Mouse (Mus musculus): Measurements from ENCODE around the gene Cetn3. TPM values are rescaled to one million over a fixed set of nuclear protein-coding genes. Genes with fewer than 3 reads are reported as not detected.

The Cetn3 gene
- polyA plus RNA-seq, 2 experiments = 64.1 to 142 TPM

DNA sequence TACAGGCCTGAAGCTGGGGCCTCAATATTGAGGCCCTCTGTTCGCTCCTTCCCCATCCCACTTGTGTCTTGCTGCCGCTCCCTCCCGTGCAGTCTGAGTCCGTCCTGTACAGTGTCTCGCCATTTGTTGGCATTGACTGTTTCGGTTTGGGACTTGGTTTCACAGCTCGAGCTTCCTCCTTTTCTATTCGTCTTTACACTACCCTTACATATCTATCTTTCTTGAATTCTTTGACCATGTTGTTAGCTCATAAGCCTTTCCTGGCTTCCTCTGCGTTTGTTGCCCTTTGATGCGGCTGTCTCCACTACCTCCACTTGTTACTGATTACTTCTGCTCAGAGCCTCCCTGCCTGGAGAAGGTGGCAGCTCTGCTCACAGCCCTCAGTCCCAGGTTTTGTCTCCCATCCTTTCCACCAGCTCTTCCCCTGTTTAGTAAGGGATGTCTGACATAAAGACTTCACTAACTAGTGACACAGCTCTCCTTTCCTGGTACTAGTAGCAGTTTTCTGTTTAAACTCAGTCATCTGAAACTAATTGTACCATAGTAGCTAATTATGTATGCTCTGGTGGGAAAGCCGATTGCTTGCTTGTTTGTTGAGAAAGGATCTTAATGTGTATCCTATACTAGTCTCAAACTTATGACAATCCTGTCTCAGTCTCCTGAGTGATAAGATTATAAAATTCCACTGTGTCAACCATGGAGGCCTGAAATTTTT lies 3.0 kb downstream of the Cetn3 start:
- Histone ChIP-seq H3K27me3 (ENCODE audit: control insufficient read depth, insufficient read depth, low read length) (no peaks in the 10 kb centered on the region), H3K27ac (no peak overlapping the region), H3K4me1 (replicated peaks; ENCODE audit: control insufficient read depth in 2 of 2, insufficient read depth in 2 of 2, low read length in 1 of 2) (peaks cover 6 to 12% of the 10 kb centered on the region in 2 experiments), H3K36me3 (replicated peaks; ENCODE audit: control insufficient read depth, insufficient read depth, low read depth) (peaks cover 15% of the 10 kb centered on the region), H3K4me2 (ENCODE audit: low read depth) (no peak overlapping the region), H3K4me3 (ENCODE audit: insufficient read depth in 1 of 2, low read depth in 2 of 2, low read length in 2 of 2) (no peak overlapping the region), H3K9me3 (ENCODE audit: control insufficient read depth, low read length) (no peaks in the 10 kb centered on the region), H3K9ac (replicated peaks) (no peak overlapping the region)
- no peak for TF ChIP-seq EP300 (IDR thresholded peaks at IDR 0.05; ENCODE audit: low read depth)
- DNase-seq (ENCODE audit: low read depth in 3 of 3, low spot score in 3 of 3) (no peak), ATAC-seq (ENCODE audit: insufficient read depth) (no peak)
- WGBS (ENCODE audit: insufficient replicate concordance) = 77% methylated on average over 11 of the region's 11 CpGs

DNA sequence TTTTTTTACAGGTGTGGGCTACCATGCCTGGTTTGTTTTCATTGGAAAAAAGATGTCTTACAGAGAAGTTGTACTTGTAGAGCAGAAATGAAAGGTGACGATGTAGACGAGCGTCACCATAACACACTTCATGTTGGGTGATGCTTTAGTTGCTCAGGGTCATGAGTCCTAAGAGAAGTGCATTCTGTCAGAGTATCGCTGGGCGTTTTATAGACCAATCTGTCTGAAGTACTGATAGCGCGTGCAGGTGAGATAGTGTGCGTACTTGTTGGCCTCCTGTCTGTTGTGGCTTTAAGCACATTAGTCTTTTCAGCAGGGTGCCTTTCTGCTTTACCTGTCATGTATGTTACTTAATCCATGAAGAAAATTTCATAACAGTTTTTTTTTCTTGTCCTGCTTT lies 7.3 kb downstream of the Cetn3 start:
- H3K27me3 ChIP-seq (ENCODE audit: control insufficient read depth, insufficient read depth, low read length) = no peaks in the 10 kb centered on the region
- H3K4me2 ChIP-seq (ENCODE audit: low read depth) = no peak overlapping the region
- 88% methylated on average over 8 of the region's 8 CpGs for WGBS (ENCODE audit: insufficient replicate concordance)
- H3K9ac ChIP-seq (replicated peaks) = no peak overlapping the region
- H3K27ac ChIP-seq = no peak overlapping the region
- no peaks in the 10 kb centered on the region for H3K9me3 ChIP-seq (ENCODE audit: control insufficient read depth, low read length)
- no peak for ATAC-seq (ENCODE audit: insufficient read depth)
- H3K4me3 ChIP-seq (ENCODE audit: insufficient read depth in 1 of 2, low read depth in 2 of 2, low read length in 2 of 2) = no peak overlapping the region
- H3K4me1 ChIP-seq (replicated peaks; ENCODE audit: control insufficient read depth in 2 of 2, insufficient read depth in 2 of 2, low read length in 1 of 2) = no peaks in the 10 kb centered on the region
- no peak for DNase-seq (ENCODE audit: low read depth in 3 of 3, low spot score in 3 of 3)
- TF ChIP-seq CTCF (IDR thresholded peaks at IDR 0.05; ENCODE audit: low read depth) = no peak
- TF ChIP-seq EP300 (IDR thresholded peaks at IDR 0.05; ENCODE audit: low read depth) = no peak
- H3K36me3 ChIP-seq (replicated peaks; ENCODE audit: control insufficient read depth, insufficient read depth, low read depth) = peaks cover 17% of the 10 kb centered on the region

GRCm38 (mm10) chr13:81791861-81792260 lies 9.0 kb downstream of the Cetn3 start:
- WGBS (ENCODE audit: insufficient replicate concordance) = 76% methylated on average over 8 of the region's 8 CpGs
- Histone ChIP-seq H3K9ac (replicated peaks) (no peak overlapping the region), H3K27me3 (ENCODE audit: control insufficient read depth, insufficient read depth, low read length) (no peaks in the 10 kb centered on the region), H3K4me3 (ENCODE audit: insufficient read depth in 1 of 2, low read depth in 2 of 2, low read length in 2 of 2) (no peak overlapping the region), H3K9me3 (ENCODE audit: control insufficient read depth, low read length) (no peaks in the 10 kb centered on the region), H3K36me3 (replicated peaks; ENCODE audit: control insufficient read depth, insufficient read depth, low read depth) (peaks cover 17% of the 10 kb centered on the region; the same call in 1 of the 2 replicates), H3K4me1 (replicated peaks; ENCODE audit: control insufficient read depth in 2 of 2, insufficient read depth in 2 of 2, low read length in 1 of 2) (no peaks in the 10 kb centered on the region), H3K4me2 (ENCODE audit: low read depth) (no peak overlapping the region), H3K27ac (no peak overlapping the region)
- no peak for TF ChIP-seq EP300 (IDR thresholded peaks at IDR 0.05; ENCODE audit: low read depth)
- no peak for ATAC-seq (ENCODE audit: insufficient read depth)
- no peak for DNase-seq (ENCODE audit: low read depth in 3 of 3, low spot score in 3 of 3)

DNA sequence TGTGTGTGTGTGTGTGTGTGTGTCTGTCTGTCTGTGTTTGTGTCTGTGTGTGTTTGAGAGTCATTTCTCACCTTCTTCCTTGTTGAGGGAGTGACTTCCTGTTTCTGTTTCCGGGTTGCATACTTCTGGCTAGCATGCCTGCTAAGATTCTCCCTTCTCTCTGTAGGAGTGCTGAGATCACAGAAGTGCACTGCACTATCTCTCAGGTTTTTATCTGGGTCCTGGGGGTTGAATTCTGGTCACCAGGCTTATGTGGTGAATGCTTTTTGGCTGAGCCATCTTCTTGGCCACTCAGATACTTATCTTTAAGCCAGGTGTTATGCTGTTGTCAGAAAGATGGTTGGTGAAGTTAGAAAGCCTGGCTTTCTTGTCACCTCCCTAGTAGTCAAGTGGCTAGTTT lies 11.0 kb downstream of the Cetn3 start:
- DNase-seq (ENCODE audit: low read depth in 3 of 3, low spot score in 3 of 3) = no peak
- H3K36me3 ChIP-seq (replicated peaks; ENCODE audit: control insufficient read depth, insufficient read depth, low read depth) = peaks cover 6% of the 10 kb centered on the region; the same call in 1 of the 2 replicates
- no peaks in the 10 kb centered on the region for H3K9me3 ChIP-seq (ENCODE audit: control insufficient read depth, low read length)
- H3K4me3 ChIP-seq (ENCODE audit: insufficient read depth in 1 of 2, low read depth in 2 of 2, low read length in 2 of 2) = no peak overlapping the region
- 22% methylated on average over 1 of the region's 1 CpGs for WGBS (ENCODE audit: insufficient replicate concordance)
- ATAC-seq (ENCODE audit: insufficient read depth) = no peak
- H3K4me1 ChIP-seq (replicated peaks; ENCODE audit: control insufficient read depth in 2 of 2, insufficient read depth in 2 of 2, low read length in 1 of 2) = no peaks in the 10 kb centered on the region
- H3K27ac ChIP-seq = no peak overlapping the region
- no peak overlapping the region for H3K4me2 ChIP-seq (ENCODE audit: low read depth)
- TF ChIP-seq EP300 (IDR thresholded peaks at IDR 0.05; ENCODE audit: low read depth) (no peak), CTCF (IDR thresholded peaks at IDR 0.05; ENCODE audit: low read depth) (no peak)
- no peaks in the 10 kb centered on the region for H3K27me3 ChIP-seq (ENCODE audit: control insufficient read depth, insufficient read depth, low read length)
- H3K9ac ChIP-seq (replicated peaks) = no peak overlapping the region

DNA sequence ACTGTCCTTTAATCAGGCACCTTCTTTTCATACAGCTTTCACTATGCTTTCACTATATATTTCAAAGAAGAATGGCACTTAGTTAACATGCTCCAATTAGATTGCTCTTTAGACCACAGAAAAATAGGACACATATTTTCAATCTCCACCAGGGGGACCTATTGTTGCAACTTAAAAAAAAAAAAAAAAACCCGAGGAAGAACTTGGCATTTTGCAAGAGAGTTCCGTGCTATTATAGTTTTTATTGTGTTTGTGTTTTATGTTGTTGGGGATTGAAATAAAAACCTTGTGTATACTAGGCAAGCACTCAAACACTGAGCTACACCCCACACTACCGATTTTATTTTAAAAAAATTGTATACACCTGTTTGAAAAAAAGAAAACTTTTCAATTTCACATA lies 18.2 kb downstream of the Cetn3 start:
- Histone ChIP-seq H3K4me1 (replicated peaks; ENCODE audit: control insufficient read depth in 2 of 2, insufficient read depth in 2 of 2, low read length in 1 of 2) (no peaks in the 10 kb centered on the region), H3K27me3 (ENCODE audit: control insufficient read depth, insufficient read depth, low read length) (no peaks in the 10 kb centered on the region), H3K4me2 (ENCODE audit: low read depth) (no peak overlapping the region), H3K9me3 (ENCODE audit: control insufficient read depth, low read length) (no peaks in the 10 kb centered on the region), H3K4me3 (ENCODE audit: insufficient read depth in 1 of 2, low read depth in 2 of 2, low read length in 2 of 2) (no peak overlapping the region), H3K9ac (replicated peaks) (no peak overlapping the region), H3K27ac (no peak overlapping the region), H3K36me3 (replicated peaks; ENCODE audit: control insufficient read depth, insufficient read depth, low read depth) (no peaks in the 10 kb centered on the region)
- TF ChIP-seq CTCF (IDR thresholded peaks at IDR 0.05; ENCODE audit: low read depth) (peak; percentile 14; the same call in 1 of the 2 replicates), EP300 (IDR thresholded peaks at IDR 0.05; ENCODE audit: low read depth) (no peak)
- no peak for ATAC-seq (ENCODE audit: insufficient read depth)
- peak in 1 of 3 experiments; percentile 16 for DNase-seq (ENCODE audit: low read depth in 3 of 3, low spot score in 3 of 3)
- WGBS (ENCODE audit: insufficient replicate concordance) = 33% methylated on average over 3 of the region's 3 CpGs
